Mouse (Mus musculus) limb, embryonic 11.5 days (tissue): ENCODE results near the gene Pttg1ip. TPM values are rescaled to one million over a fixed set of nuclear protein-coding genes. Genes with fewer than 3 reads are reported as not detected.
A peak's percentile ranks its signal among the peaks of the same experiment; 100 is the strongest.

Experiments
- ATAC-seq: fragments of 200-750 bp; cut with Nextera tagmentation; 2 replicates; pipeline ENCODE4 v1.8.0; 2017; ENCODE audit warnings: low read depth; ENCODE audit not compliant: insufficient number of reproducible peaks, low FRiP score, low TSS enrichment
- DNase-seq: peaks from one replicate; pipeline ENCODE4 v3.0.0-alpha.2; 2015; ENCODE audit warnings: low spot score
- H3K27ac ChIP-seq: fragments of 300-500 bp; sonication (generic); replicated peaks from 2 replicates; pipeline ENCODE4 v1.5.1; 2014; ENCODE audit warnings: low read depth, mild to moderate bottlenecking, low read length
- H3K27me3 ChIP-seq: fragments of 300-500 bp; sonication (generic); 2 replicates; pipeline ENCODE4 v1.6.1; 2014; ENCODE audit warnings: mild to moderate bottlenecking, low read length, mixed read lengths; ENCODE audit not compliant: control insufficient read depth, insufficient read depth
- H3K36me3 ChIP-seq: fragments of 300-500 bp; sonication (generic); 2 replicates; pipeline ENCODE4 v1.6.1; 2014; ENCODE audit warnings: mild to moderate bottlenecking, low read length, moderate library complexity, mixed read lengths; ENCODE audit not compliant: control insufficient read depth, insufficient read depth
- H3K4me1 ChIP-seq: fragments of 300-500 bp; sonication (generic); 2 replicates; pipeline ENCODE4 v1.6.1; 2014; ENCODE audit warnings: low read length, mixed read lengths; ENCODE audit not compliant: control insufficient read depth, insufficient read depth
- H3K4me2 ChIP-seq: fragments of 300-500 bp; sonication (generic); 2 replicates; pipeline ENCODE4 v1.6.1; 2014; ENCODE audit warnings: low read depth, mild to moderate bottlenecking, moderate library complexity; ENCODE audit not compliant: severe bottlenecking
- H3K4me3 ChIP-seq: fragments of 300-500 bp; sonication (generic); 2 replicates; pipeline ENCODE4 v1.5.1; 2014; ENCODE audit warnings: low read depth, low read length
- H3K9ac ChIP-seq: fragments of 300-500 bp; sonication (generic); 2 replicates; pipeline ENCODE4 v1.6.1; 2014; ENCODE audit warnings: mild to moderate bottlenecking, low read length
- H3K9me3 ChIP-seq: fragments of 300-500 bp; sonication (generic); 2 replicates; pipeline ENCODE4 v1.6.1; 2016; ENCODE audit warnings: low read length; ENCODE audit not compliant: control insufficient read depth
- WGBS: fragments of 180-500 bp; shearing (Covaris S2); extraction: QIAGEN DNeasy Blood & Tissue Kit; methylation state at CpG from one replicate; pipeline ENCODE4 v1.1.7; 2014; 5-methylcytosine and 5-hydroxymethylcytosine counted together
- polyA plus RNA-seq: library from polyadenylated mRNA; unstranded; fragments of >200 nt; fragmentation: Nextera tagmentation; extraction: Ambion mirVana; gene quantifications from 2 replicates; pipeline ENCODE4 v1.2.1, GENCODE M21; 2014

Pttg1ip gene
- polyA plus RNA-seq, 1 experiment from 2014 or later, result 84.6 TPM

DNA sequence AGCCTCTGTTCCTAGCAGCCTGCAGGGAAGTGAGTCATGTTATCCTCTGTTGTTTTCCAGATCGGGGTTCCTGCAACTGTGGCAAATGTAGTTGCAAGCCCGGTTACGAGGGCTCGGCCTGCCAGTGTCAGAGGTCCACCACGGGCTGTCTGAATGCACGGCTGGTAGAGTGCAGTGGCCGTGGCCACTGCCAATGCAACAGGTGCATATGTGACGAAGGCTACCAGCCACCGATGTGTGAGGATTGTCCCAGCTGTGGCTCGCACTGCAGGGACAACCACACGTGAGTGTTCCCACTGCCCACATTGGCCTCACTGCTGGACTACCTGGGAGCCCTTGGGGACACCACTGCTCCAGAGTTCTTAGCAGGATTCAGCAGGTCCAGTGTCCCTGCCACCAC lies 21.4 kb upstream of the Pttg1ip start:
- ATAC-seq (no peak), DNase-seq (no peak)
- Histone ChIP-seq H3K27ac (no peak overlapping the region), H3K4me1 (no peaks in the 10 kb centered on the region), H3K27me3 (no peaks in the 10 kb centered on the region), H3K4me2 (no peak overlapping the region), H3K9ac (no peak overlapping the region), H3K9me3 (no peaks in the 10 kb centered on the region), H3K36me3 (no peaks in the 10 kb centered on the region), H3K4me3 (no peak overlapping the region)
- WGBS, result 91% methylated on average over 11 of the region's 11 CpGs

DNA sequence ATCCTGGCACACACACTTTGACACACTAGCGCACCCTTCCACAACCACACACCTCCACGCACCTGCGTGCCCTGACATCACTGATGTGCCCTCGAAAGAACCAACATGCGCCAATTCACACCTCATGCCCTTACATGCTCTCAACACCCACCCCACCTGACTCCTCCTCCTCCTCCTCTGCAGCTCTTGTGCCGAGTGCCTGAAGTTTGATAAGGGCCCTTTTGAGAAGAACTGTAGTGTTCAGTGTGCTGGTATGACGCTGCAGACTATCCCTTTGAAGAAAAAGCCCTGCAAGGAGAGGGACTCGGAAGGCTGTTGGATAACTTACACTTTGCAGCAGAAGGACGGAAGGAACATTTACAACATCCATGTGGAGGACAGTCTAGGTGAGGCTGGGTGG lies 20.7 kb upstream of the Pttg1ip start:
- H3K36me3 ChIP-seq, result no peaks in the 10 kb centered on the region
- DNase-seq (no peak), ATAC-seq (no peak)
- no peak overlapping the region for H3K4me2 ChIP-seq
- H3K9me3 ChIP-seq, result no peaks in the 10 kb centered on the region
- H3K27ac ChIP-seq, result no peak overlapping the region
- H3K27me3 ChIP-seq, result no peaks in the 10 kb centered on the region
- no peaks in the 10 kb centered on the region for H3K4me1 ChIP-seq
- 90% methylated on average over 9 of the region's 9 CpGs for WGBS
- H3K4me3 ChIP-seq, result no peak overlapping the region
- H3K9ac ChIP-seq, result no peak overlapping the region

DNA sequence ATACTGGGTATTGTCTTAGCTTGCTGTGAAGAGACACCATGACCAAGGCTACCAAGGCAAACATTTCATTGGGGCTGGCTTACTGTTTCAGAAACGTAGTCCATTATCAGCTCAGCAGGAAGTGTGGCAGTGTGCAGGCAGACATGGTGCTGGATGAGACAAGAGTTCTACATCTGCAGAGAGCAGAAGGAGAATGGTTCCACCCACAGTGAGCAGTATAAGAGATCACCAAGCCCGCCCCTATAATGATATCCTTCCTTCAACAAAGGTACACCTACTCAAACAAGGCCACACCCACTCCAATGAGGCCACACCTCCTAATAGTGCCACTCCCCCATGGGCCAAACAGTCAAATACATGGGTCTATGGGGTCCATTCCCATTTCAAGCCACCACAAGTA lies 20.0 kb upstream of the Pttg1ip start:
- no peak for ATAC-seq
- H3K36me3 ChIP-seq, result no peaks in the 10 kb centered on the region
- no peak overlapping the region for H3K4me3 ChIP-seq
- no peak overlapping the region for H3K4me2 ChIP-seq
- H3K27me3 ChIP-seq, result no peaks in the 10 kb centered on the region
- DNase-seq, result no peak
- H3K4me1 ChIP-seq, result no peaks in the 10 kb centered on the region
- H3K9me3 ChIP-seq, result no peaks in the 10 kb centered on the region
- H3K27ac ChIP-seq, result no peak overlapping the region
- 71% methylated on average over 2 of the region's 2 CpGs for WGBS
- H3K9ac ChIP-seq, result no peak overlapping the region

DNA sequence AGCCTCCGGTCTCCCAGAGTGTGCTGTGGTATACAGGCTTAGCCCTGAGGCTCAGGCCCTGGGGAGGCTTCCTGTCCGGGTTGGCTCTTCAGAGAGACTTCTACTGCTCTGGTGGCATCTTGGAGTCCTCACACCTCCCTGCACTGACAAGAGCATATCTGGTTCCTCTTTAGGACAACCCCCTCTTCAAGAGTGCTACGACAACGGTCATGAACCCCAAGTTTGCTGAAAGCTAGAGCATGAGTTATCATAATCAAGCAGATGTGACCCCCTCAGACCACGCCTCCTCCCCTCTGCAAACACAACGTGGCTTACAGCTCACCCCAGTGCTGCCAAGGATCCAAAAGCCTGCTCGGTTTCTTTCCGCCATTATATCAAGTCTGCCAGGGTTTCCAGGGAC lies 16.5 kb upstream of the Pttg1ip start:
- no peak overlapping the region for H3K27ac ChIP-seq
- 88% methylated on average over 8 of the region's 8 CpGs for WGBS
- no peaks in the 10 kb centered on the region for H3K36me3 ChIP-seq
- H3K9ac ChIP-seq, result no peak overlapping the region
- H3K4me3 ChIP-seq, result no peak overlapping the region
- DNase-seq, result no peak
- H3K4me2 ChIP-seq, result no peak overlapping the region
- no peaks in the 10 kb centered on the region for H3K4me1 ChIP-seq
- no peaks in the 10 kb centered on the region for H3K27me3 ChIP-seq
- no peak for ATAC-seq
- H3K9me3 ChIP-seq, result no peaks in the 10 kb centered on the region

DNA sequence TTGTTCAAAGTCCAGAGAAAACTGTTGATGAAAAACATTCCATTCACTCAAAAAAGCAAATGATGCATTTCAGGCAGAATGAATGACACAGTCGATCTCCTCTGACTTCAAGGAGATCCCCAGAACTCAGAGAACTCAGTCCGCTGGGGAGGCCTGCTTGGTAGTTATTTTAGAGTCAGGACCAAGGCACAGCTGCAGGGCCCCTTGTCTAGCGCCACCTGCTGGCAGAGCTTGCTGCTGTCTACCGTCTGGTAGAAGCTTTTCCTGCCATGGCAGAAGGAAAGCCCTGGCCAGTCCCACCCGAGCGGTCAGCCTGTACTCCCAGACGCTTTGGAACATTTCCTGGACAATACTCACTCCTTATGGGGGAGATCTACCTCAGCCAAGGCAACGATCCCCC lies 14.9 kb upstream of the Pttg1ip start:
- no peaks in the 10 kb centered on the region for H3K9me3 ChIP-seq
- no peak overlapping the region for H3K4me3 ChIP-seq
- ATAC-seq (no peak), DNase-seq (peak; percentile 84)
- no peak overlapping the region for H3K9ac ChIP-seq
- H3K36me3 ChIP-seq, result no peaks in the 10 kb centered on the region
- no peak overlapping the region for H3K27ac ChIP-seq
- no peaks in the 10 kb centered on the region for H3K27me3 ChIP-seq
- H3K4me1 ChIP-seq, result no peaks in the 10 kb centered on the region
- H3K4me2 ChIP-seq, result no peak overlapping the region
- WGBS, result 32% methylated on average over 8 of the region's 8 CpGs

DNA sequence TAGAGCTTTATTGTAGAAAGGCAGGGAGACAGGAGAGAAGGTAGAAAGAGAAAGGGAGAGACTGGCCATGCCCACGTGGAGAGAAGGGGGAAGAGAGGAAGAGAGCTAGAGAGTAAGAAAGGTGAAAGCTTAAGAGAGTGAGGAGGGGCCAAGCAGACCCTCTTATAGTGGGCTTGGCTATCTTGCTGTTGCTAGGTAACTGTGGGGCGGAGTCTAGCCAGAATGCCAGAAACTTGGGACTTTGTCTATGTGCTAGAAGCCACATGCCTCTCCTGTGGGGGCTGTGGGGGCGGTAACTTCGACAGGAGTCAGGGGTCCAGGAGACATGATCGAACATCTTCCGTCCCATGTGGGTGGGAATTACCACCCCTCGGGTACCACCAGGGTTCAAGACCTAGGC lies 12.0 kb upstream of the Pttg1ip start:
- no peaks in the 10 kb centered on the region for H3K36me3 ChIP-seq
- H3K27ac ChIP-seq, result no peak overlapping the region
- no peak overlapping the region for H3K4me3 ChIP-seq
- H3K9ac ChIP-seq, result no peak overlapping the region
- no peak for ATAC-seq
- H3K4me2 ChIP-seq, result no peak overlapping the region
- WGBS, result 41% methylated on average over 7 of the region's 7 CpGs
- no peaks in the 10 kb centered on the region for H3K27me3 ChIP-seq
- no peaks in the 10 kb centered on the region for H3K4me1 ChIP-seq
- H3K9me3 ChIP-seq, result no peaks in the 10 kb centered on the region
- DNase-seq, result no peak

DNA sequence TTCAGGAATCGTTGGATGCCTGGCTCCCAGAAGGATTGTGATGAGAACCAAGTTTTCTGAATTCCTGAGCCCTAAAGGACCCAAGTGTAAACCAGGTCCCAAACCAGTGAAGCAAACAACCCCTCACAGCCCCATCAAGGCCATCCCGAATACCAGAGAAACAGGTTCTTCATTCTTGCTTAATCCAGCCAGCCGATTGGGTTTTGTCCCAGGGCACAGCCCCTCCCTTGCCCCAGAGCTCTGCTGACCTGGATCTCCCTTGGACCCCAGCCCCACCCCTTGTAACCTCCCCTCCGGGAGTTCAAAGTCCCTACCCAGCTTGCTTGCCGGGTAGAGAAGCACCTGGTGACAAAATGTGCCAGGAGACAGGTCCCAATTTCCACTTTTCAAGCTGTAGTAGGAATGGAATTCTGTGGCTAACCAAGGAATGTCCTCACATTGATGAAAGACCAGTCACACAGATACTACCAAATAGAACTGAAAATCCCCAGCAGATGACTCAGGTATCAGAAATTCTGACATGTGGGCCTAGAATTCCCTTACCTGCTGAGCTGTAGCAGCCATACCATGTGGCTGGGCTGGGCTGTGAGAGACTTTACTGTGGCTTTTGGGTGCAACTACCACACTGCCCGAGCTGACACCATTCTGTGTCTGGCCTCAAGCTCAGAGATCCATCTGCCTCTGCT lies 11.4 kb upstream of the Pttg1ip start:
- whole genome bisulfite sequencing, result 39% methylated on average over 6 of the region's 6 CpGs
- no peak for ATAC-seq
- H3K9ac ChIP-seq, result no peak overlapping the region
- H3K4me1 ChIP-seq, result no peaks in the 10 kb centered on the region
- H3K27ac ChIP-seq, result no peak overlapping the region
- H3K9me3 ChIP-seq, result no peaks in the 10 kb centered on the region
- DNase-seq, result no peak
- no peak overlapping the region for H3K4me3 ChIP-seq
- no peaks in the 10 kb centered on the region for H3K36me3 ChIP-seq
- no peaks in the 10 kb centered on the region for H3K27me3 ChIP-seq
- H3K4me2 ChIP-seq, result no peak overlapping the region

DNA sequence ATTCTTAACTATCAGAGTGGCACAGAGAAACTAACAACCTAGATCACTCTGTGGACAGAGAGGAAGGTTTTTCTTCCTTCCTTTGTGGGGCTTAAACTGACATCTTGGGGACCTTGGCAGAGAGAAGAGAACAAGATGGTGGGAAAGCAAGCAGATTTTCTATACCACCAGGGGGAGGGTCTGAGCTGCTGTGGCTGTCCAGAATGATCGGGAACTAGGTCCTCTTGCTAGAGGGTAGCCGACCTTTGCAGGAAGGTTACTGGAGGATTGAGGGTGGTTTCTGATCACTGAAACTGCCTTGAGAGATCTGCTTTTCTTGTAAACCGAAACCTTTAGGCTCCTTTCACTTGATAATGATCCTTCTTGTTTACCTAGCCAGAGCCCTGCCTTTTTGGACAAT lies 9.3 kb upstream of the Pttg1ip start:
- no peak overlapping the region for H3K27ac ChIP-seq
- DNase-seq, result no peak
- H3K4me3 ChIP-seq, result no peak overlapping the region
- H3K36me3 ChIP-seq, result no peaks in the 10 kb centered on the region
- H3K4me2 ChIP-seq, result no peak overlapping the region
- no peak overlapping the region for H3K9ac ChIP-seq
- ATAC-seq, result no peak
- H3K27me3 ChIP-seq, result no peaks in the 10 kb centered on the region
- H3K4me1 ChIP-seq, result no peaks in the 10 kb centered on the region
- no peaks in the 10 kb centered on the region for H3K9me3 ChIP-seq
- WGBS, result 22% methylated on average over 3 of the region's 3 CpGs

DNA sequence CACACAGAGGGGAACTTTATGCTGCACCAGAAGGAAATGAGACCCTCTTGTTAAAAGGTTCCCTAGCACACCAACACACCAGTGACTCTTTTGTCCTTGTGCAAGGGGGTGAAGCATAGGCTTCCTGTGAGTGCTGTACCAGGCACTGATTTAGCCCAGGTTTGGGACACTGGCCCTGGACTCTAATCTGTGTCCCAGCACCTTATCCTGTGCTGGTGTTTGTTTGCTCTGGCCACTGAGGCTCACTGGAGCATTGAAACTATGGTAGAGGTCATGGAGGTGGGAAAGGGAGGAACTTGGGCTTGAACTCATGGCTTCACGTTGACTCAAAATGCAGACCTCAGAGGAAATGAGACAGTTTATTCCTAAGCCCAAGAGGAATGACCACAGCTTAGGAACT lies 8.4 kb upstream of the Pttg1ip start:
- H3K4me2 ChIP-seq, result no peak overlapping the region
- WGBS, result 83% methylated on average over 1 of the region's 1 CpGs
- no peak overlapping the region for H3K4me3 ChIP-seq
- no peaks in the 10 kb centered on the region for H3K9me3 ChIP-seq
- DNase-seq, result no peak
- H3K4me1 ChIP-seq, result no peaks in the 10 kb centered on the region
- no peaks in the 10 kb centered on the region for H3K36me3 ChIP-seq
- H3K9ac ChIP-seq, result no peak overlapping the region
- no peaks in the 10 kb centered on the region for H3K27me3 ChIP-seq
- no peak for ATAC-seq
- H3K27ac ChIP-seq, result no peak overlapping the region
